Comparison of ENCODE assay signal across 9 mouse cellular contexts in the genomic region with DNA sequence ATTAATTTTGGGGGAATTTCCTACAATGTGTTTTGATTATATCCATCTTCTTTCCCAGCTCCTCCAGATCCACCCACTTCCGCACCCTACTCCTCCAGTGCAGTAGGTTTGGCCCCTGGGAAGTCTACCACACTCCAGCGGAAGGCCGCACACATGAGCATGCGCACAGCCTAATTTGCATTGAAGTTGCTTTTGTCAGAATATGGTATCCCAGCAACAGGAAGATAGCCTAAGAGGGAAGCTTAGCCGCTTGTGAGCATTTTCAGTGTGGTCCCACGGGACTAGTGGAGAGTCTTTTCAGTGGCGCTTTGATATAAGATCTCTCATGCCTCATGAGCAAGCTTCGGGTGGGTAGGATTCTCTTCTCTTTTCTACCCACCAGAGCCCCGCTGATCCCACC.
A peak's percentile ranks its signal among the peaks of the same experiment; 100 is the strongest.
DNase-seq lines count a peak whose midpoint lies in the region; ATAC-seq lines count a peak whose summit lies in the region.
"Had no signal": no experiment of that assay in that cellular context is flagged by ENCODE, and none has a peak within 500 bp of the region (broad histone marks: within the 10 kb centered on the region; RNA-seq: fewer than 3 reads in every experiment).

No protein-coding gene starts in this region.

- intact Hi-C loops in left cerebral cortex, postnatal 10 days (cut with DNase I): no loop called here

- H3K4me3 ChIP-seq in forebrain, embryonic 14.5 days (ENCODE audit: low read depth, low read length): no peak overlapping the region
- no peak overlapping the region for H3K4me3 ChIP-seq in neural tube, embryonic 14.5 days (ENCODE audit: low read depth, low read length)

- 46% methylated on average over 9 of the region's 9 CpGs for WGBS in forebrain, embryonic 14.5 days
- WGBS in neural tube, embryonic 14.5 days: 29% methylated on average over 9 of the region's 9 CpGs

- peak; percentile 46; the same call in 1 of the 2 replicates for ATAC-seq in forebrain, embryonic 14.5 days
- peak; percentile 56; the same call in 1 of the 2 replicates for ATAC-seq in neural tube, embryonic 14.5 days (ENCODE audit: low read depth)

- H3K27me3 ChIP-seq in forebrain, embryonic 14.5 days (replicated peaks; ENCODE audit: control insufficient read depth, insufficient read depth, low read length): peaks cover 10% of the 10 kb centered on the region; the same call in 1 of the 2 replicates
- H3K27me3 ChIP-seq in neural tube, embryonic 14.5 days (ENCODE audit: control insufficient read depth, insufficient read depth, low read length): no peaks in the 10 kb centered on the region

- no peak overlapping the region for H3K4me2 ChIP-seq in forebrain, embryonic 14.5 days (ENCODE audit: low read length)
- H3K4me2 ChIP-seq in neural tube, embryonic 14.5 days (ENCODE audit: low read depth, low read length): no peak overlapping the region

- no peaks in the 10 kb centered on the region for H3K36me3 ChIP-seq in forebrain, embryonic 14.5 days (ENCODE audit: control insufficient read depth, insufficient read depth, low read length)
- no peaks in the 10 kb centered on the region for H3K36me3 ChIP-seq in neural tube, embryonic 14.5 days (ENCODE audit: control insufficient read depth, insufficient read depth, low read length)

- no peaks in the 10 kb centered on the region for H3K9me3 ChIP-seq in forebrain, embryonic 14.5 days (replicated peaks; ENCODE audit: control insufficient read depth, low read length)
- no peaks in the 10 kb centered on the region for H3K9me3 ChIP-seq in neural tube, embryonic 14.5 days (ENCODE audit: control insufficient read depth, low read length)

- DNase-seq in embryo, embryonic 10 days (ENCODE audit: low spot score): peak; percentile 60
- no peak for DNase-seq in embryo, embryonic 9.5 days (ENCODE audit: extremely low spot score)
- peak; percentile 72 for DNase-seq in forebrain, embryonic 14.5 days (ENCODE audit: low spot score)
- peak; percentile 38 to 54 for DNase-seq in left cerebral cortex, postnatal 10 days (ENCODE audit: extremely low spot score in 1 of 2, low spot score in 2 of 2)
- DNase-seq in adrenal gland, postnatal 14 days: no peak
- DNase-seq in spleen, postnatal 14 days (ENCODE audit: low spot score in 2 of 2): no peak
- DNase-seq in adrenal gland, postnatal 10 days: no peak

- H3K27ac ChIP-seq in forebrain, embryonic 14.5 days (ENCODE audit: low read depth, low read length): no peak overlapping the region
- H3K27ac ChIP-seq in neural tube, embryonic 14.5 days (ENCODE audit: low read depth, low read length): peak overlapping the region; percentile 17
- H3K27ac ChIP-seq: macrophage had no signal

- no peak overlapping the region for H3K9ac ChIP-seq in forebrain, embryonic 14.5 days (ENCODE audit: low read length)
- H3K9ac ChIP-seq in neural tube, embryonic 14.5 days (replicated peaks; ENCODE audit: low read depth, low read length): no peak overlapping the region

- peaks cover 4% of the 10 kb centered on the region; the same call in 1 of the 2 replicates for H3K4me1 ChIP-seq in forebrain, embryonic 14.5 days (ENCODE audit: control insufficient read depth, insufficient read depth, low read length)
- H3K4me1 ChIP-seq in neural tube, embryonic 14.5 days (ENCODE audit: control insufficient read depth, insufficient read depth, low read length): peaks cover 6% of the 10 kb centered on the region; the same call in 1 of the 2 replicates

Comparison
In these comparisons a context has a peak if more than half of its experiments do, and no peak if none do; other contexts are left out.
1. DNase-seq: peak in embryo, embryonic 10 days (single experiment), forebrain, embryonic 14.5 days (single experiment) and left cerebral cortex, postnatal 10 days (2 of 2); none in embryo, embryonic 9.5 days (single experiment), adrenal gland, postnatal 14 days (single experiment), spleen, postnatal 14 days (0 of 2) and adrenal gland, postnatal 10 days (single experiment).